Mouse (Mus musculus) kidney, adult 2 months (tissue): Measurements from ENCODE around the gene Abhd12b.
"Not testable (repeated sequence)": the region's sequence is repeated elsewhere in the genome, so short reads cannot be mapped to it uniquely, and the experiment has no call there.

Experiments
- CTCF ChIP-seq: fragments of 200-500 bp; conservative IDR thresholded peaks from 2 replicates; pipeline ENCODE4 v1.5.1; 2011; ENCODE audit warnings: low read depth, mild to moderate bottlenecking, control low read depth, low read length, moderate library complexity, mixed read lengths; ENCODE audit not compliant: insufficient read depth, insufficient read length
- POLR2A ChIP-seq: fragments of 200-500 bp; IDR thresholded peaks from one replicate; pipeline ENCODE4 v1.6.1; 2011; ENCODE audit warnings: low read depth, low read length, control low read depth

GRCm38 (mm10) chr12:70183507-70183906, 29.6 kb downstream of the Abhd12b start:
- not testable (repeated sequence) for TF ChIP-seq CTCF, POLR2A
